Mouse (Mus musculus): ENCODE results near the gene Map3k19. TPM values are rescaled to one million over a fixed set of nuclear protein-coding genes. Genes with fewer than 3 reads are reported as not detected.

The Map3k19 gene
- total RNA-seq, 2 experiments from 2014 or later: 4.0 to 4.2 TPM

Other genes with a start within 250 kb of the Map3k19 start
- 10 to 100 TPM; 38.7 to 48.1 TPM for gene Tmem163, start 175.5 kb downstream of the Map3k19 start, total RNA-seq (2021)
- under 1 TPM in 1 of 2 experiments, not detected in 1; 0.26 TPM for gene Acmsd, start 125.6 kb downstream of the Map3k19 start, total RNA-seq (2021)
- gene Ccnt2, start 80.9 kb downstream of the Map3k19 start, total RNA-seq (2021): 10 to 100 TPM; 43.6 to 51.7 TPM
- gene Rab3gap1, start 13.7 kb upstream of the Map3k19 start, total RNA-seq (2021): 10 to 100 TPM; 47.3 to 49.8 TPM
- gene Zranb3, start 248.0 kb upstream of the Map3k19 start, total RNA-seq (2021): 1 to 10 TPM; 8.7 to 9.8 TPM
- 100 to 1,000 TPM; 327 to 329 TPM for gene R3hdm1, start 248.3 kb upstream of the Map3k19 start, total RNA-seq (2021)

Measured in left cerebral cortex, postnatal 10 days (tissue).